Mouse (Mus musculus) C3H10T1/2 (cell line): ENCODE measurements around the gene Diablo. TPM values are rescaled to one million over a fixed set of nuclear protein-coding genes. Genes with fewer than 3 reads are reported as not detected.

Experiments
- polyA plus RNA-seq, 2 experiments: library from polyadenylated mRNA; unstranded; fragments of >200 nt; fragmentation: generic; extraction: Trizol; gene quantifications; one replicate each; pipeline ENCODE4 v1.2.1; 2012; ENCODE audit warnings: missing spikeins in 2 of 2

Gene Diablo
- polyA plus RNA-seq, result 10 to 100 TPM; 21.5 to 35.0 TPM

DNA sequence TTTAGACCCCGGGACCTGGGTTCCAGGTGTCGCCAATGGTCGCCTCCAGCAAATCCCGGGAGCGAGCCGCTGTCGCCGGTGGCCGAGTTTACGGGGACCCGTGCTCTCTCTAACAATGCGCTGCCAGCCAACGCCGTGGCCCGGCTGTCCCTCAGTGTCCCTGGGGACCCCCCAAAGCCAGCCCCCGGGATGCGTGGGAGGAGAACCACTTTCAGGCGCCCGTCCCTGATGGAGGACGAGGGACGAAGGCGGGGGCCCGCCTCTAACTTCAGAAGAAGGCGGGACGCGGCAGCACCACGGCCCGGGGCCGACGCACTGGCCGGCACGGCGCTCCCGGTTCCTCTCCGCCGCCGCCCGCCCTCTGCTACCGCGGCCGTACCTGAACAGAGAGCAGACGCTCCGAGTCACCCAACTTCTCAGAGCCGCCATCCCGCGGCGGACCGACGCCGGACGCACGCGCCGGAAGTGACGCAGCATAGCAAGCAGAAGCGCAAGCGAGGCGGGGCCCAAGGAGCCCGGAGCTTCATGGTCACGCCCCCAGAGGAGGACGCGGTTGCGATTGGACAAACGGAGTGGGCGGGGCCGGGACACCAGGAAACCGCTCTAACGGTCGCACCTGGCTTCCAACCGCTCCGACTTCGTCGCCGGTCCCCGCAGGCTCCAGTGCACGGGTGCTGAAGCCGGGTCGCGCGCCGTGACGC, at the start of gene Diablo:
Gene Diablo (minus strand): TSS at position 485 of the 701 bp plus-strand sequence.

DNA sequence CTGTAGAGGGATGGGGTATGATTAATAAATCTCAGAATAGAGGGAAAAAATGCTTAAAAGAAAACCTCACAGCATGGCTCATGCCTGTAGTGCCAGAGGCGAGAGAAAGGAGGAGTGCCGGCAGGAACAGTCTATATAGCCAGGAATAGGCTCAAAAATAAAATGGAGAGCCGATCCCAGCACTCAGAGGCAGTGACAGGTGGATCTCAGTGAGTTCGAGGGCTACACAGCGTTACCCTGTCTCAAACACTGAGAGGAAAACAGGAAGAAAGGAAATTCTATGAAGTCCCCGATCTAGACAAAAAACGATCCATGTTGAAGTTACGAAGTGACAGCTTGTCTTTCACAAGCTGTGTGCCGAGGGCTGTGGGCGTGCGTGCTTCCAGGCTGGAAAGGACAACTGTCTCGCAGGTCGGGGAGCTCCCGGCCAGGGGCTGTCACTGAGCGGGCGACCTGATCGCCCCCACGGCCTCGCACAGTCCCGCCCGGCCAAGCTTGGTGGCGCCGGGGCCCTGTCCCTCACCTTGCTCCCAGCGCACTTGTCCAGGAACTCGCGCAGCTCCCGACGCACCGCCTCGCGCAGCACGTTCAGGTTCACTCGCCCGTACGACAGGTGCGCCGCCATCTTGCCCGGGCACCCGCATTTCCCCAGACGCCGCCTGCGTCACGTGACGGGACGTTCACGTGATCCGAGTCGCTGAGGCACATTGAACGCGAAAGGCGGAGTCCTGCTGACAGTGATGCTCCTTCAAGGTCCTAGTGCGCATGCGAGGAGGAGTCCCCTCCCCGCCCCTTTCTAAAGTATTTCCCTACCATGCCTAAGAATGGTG, 48.6 kb upstream of the Diablo start, which contains the start of gene Vps33a:
Gene Vps33a (minus strand): TSS at position 682 of the 830 bp plus-strand sequence.

DNA sequence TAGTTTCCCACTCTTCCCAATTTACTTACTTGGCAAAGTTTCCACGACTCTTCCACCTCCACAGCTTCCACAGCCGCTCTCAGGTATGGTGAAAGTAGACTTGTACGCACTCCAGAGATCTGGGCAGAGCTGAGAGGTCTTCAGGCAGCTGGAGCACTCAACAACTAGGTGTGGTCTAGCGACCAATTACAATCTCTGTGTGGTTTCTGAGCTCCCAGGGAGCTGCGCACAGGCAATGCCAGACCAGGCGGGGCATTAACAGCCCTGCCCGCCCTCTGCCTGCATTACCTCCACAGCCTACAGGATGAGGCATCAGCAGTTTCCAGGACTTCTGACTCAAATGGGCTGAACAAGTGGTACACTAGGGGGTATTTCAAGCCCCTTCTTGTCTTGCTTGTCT, 1.3 kb upstream of the Diablo start, which contains the start of gene Gm49027:
Gene Gm49027 (minus strand): TSS at position 208 of the 400 bp plus-strand sequence.

DNA sequence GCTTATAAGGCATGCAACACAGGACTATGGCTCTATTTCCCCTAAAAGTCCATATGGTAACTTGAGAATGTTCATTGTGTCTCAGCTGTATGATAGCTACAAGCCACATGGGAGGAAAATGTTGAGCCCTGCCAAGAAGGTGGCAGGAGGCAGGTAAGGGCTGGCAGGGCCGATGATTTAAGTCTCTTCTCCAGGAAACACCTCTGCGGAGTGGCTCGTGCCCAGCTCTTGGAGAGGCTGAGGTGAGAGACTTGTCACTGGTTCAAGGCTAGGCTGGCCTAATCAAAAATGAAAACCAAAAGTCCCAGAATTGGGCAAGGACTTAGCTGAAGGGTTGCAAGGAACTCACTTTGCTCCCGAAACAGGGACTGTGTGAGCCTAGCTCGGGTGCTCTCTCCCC, 13.8 kb downstream of the Diablo start, which contains the start of gene B3gnt4:
Gene B3gnt4 (plus strand): TSS at position 301 of the 400 bp plus-strand sequence.

DNA sequence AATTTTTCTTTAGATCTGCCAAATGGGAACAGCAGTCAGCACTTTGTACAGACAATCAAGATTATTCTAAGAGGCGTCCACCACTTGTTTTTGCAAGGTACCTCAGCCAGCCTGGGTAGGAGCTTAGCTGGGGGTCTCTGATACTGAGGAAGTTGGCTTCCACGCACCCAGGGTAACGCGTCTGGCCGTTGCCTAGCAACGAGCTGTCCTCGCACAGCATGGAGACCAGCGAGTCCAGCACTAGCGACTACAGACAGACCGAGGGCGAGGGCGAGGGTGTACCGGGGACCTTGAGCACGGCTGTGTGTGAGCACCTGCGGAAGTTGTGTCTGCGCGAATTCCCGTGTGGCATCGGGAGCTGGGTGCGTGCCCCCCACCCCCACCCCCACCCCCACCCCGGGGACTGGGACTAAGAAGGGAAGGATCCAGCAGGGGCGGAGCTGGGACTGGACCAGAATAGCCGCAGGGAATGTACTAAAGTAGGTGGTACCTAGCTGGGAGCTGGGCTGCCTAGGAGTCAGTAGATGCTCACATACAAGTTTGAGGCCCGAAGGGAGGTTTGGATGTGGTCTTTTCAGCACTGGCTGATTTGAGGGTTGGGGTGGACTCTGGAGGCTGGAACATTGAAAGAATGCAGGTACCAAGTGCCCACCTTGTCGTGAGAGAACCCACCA, 34.7 kb downstream of the Diablo start, which contains the start of the genes Lrrc43 and Il31:
Gene Lrrc43 (plus strand): TSS at position 194 of the 674 bp plus-strand sequence.
Gene Il31 (minus strand): TSS at position 378 of the 674 bp plus-strand sequence.

Other genes starting within 250 kb of the Diablo start
- 1 to 10 TPM in 1 of 2 experiments, under 1 TPM in 1; 0.37 to 2.4 TPM for gene Bcl7a, start 180.3 kb downstream of the Diablo start, polyA plus RNA-seq
- gene Mlxip, start 129.4 kb downstream of the Diablo start, polyA plus RNA-seq, result 1 to 10 TPM; 1.6 to 7.3 TPM
- not detected for gene Lrrc43, start 34.9 kb downstream of the Diablo start, polyA plus RNA-seq
- not detected for gene Il31, start 34.7 kb downstream of the Diablo start, polyA plus RNA-seq
- under 1 TPM; 0.05 to 0.45 TPM for gene B3gnt4, start 13.7 kb downstream of the Diablo start, polyA plus RNA-seq
- under 1 TPM in 1 of 2 experiments, not detected in 1; 0.08 TPM for gene Gm49027, start 1.3 kb upstream of the Diablo start, polyA plus RNA-seq
- 10 to 100 TPM in 1 of 2 experiments, 1 to 10 TPM in 1; 5.3 to 13.7 TPM for gene Vps33a, start 48.9 kb upstream of the Diablo start, polyA plus RNA-seq
- 10 to 100 TPM in 1 of 2 experiments, 1 to 10 TPM in 1; 1.6 to 18.9 TPM for gene Clip1, start 160.4 kb upstream of the Diablo start, polyA plus RNA-seq
- gene Zcchc8, start 196.9 kb upstream of the Diablo start, polyA plus RNA-seq, result 10 to 100 TPM in 1 of 2 experiments, 1 to 10 TPM in 1; 2.1 to 18.1 TPM
- gene Rsrc2, start 225.2 kb upstream of the Diablo start, polyA plus RNA-seq, result 10 to 100 TPM in 1 of 2 experiments, 1 to 10 TPM in 1; 1.8 to 12.9 TPM
- 1 to 10 TPM; 1.3 to 7.6 TPM for gene Kntc1, start 225.5 kb upstream of the Diablo start, polyA plus RNA-seq